Mouse (Mus musculus): ENCODE measurements around the gene Mrtfa.

The Mrtfa gene

DNA sequence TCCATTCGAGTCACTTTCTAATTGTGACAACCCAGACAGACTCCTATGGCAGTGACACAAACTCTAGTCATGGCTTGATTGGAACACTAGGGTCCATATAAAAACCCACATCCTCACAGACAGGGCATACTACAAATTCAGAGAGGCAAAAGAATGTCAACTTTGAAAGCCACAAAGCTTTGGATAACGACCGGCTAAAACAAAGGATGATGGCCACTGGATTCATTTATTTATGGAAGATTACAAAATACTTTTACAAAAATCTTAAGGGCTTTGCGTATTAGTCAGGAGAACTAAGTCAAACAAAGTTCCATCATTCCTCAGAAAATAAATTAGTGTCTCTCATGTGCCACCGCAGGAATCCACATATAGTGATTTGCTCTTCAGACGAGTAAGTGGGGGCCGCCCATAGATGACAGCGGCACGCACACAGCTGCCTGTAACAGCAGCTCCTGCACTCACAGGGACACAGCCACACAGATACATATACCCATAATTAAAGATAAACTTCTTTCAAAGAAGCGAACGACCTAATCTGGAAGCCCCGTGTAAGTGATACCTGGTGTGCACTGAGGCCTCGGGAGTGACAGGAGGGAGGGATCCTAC lies 88.2 kb downstream of the Mrtfa start:
- no peak for DNase-seq (ENCODE audit: low read depth, low spot score)

DNA sequence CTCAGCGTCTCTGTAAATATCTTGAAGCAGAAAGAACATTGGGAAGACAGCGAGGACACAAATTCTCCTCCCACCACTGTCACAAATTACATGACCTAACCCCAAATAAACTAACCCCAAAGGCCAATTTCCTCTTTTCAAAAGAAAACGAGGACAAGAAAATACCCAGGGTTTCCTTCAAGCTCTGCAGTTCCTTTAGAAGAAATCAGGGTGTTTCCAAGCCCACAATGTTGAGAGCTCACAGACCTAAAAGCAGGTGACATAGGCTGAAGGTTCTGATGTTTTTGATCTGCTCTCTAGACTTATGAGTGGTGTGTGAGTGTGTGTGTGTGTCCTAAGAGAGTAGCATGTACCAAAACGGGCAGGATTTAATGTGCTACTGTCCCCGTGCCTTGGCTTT lies 89.2 kb downstream of the Mrtfa start:
- no peak for DNase-seq (ENCODE audit: low read depth, low spot score)

DNA sequence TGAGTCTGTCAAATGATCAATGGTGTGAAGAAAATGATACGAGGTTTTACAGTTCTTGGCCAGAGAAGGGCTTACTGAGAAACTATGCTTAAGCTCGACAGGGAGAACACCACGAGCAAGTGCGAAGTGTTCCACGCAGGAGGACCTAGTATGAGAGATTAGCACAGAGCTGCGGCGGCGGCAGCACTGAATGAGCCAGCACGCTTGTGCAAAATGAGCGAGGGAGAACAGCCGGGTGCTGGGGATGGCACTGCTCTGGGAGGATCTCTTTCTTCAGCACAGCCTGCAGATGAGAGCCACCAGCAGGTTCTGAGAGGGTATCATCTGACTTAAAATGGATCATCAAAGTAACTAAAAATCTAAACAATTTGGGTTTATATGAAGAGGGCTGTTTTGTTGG lies 91.3 kb downstream of the Mrtfa start:
- DNase-seq (ENCODE audit: low read depth, low spot score), result no peak

DNA sequence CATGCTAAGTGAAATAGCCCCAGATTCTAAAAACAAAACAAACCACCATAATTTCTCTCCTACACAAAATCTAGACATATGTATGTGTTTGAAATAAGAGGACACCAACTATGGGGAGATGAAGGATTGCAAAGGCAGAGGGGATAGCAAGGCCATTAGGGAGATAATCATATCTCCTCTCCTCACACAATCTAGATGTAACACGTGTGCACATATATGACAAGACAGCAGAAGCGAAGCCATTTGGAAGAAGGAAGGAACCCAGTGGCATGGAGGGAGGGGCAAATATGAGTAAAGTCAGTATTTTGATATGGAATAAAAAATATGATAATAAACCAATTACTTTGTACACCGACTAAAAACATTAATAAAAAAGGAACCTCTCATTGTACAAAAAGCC lies 91.9 kb downstream of the Mrtfa start:
- no peak for DNase-seq (ENCODE audit: low read depth, low spot score)

DNA sequence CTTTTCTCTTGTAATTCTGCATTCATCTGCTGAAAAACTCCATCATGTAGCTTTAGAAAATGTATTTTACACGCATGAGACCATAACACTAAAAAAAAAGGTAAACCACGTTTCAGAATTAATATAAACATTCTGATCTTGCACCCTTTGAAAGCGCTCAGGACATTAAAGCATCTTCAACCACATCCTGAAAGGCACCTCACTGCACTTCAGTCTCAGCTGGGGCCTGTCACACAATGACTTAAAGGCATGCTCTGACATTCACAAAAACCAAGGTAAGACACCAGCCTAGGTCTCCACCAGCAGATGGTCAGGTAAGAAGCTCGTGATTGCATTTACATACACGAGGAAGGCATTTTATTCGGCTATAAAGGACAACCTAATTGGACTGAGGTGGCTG lies 92.7 kb downstream of the Mrtfa start:
- DNase-seq (ENCODE audit: low read depth, low spot score), result no peak

DNA sequence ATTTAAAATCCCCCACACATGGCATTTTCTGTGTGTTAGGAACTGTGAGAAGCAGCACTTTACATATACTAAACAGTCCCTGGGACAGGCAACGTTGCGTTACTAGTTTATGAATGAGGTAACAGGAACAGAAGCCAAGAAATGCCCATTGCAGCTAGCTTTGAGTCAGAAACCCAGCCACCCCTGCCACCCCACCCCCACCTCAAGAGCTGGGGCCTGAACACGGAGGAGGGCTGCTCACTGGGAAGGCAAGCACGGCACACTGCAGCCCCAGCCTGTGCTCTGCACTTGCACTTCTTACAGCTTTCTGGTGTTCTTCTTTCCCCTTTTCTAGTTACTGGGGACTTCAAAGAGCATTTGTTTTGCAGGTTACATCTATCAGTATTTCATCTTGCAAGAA lies 93.1 kb downstream of the Mrtfa start:
- DNase-seq (ENCODE audit: low read depth, low spot score), result no peak

DNA sequence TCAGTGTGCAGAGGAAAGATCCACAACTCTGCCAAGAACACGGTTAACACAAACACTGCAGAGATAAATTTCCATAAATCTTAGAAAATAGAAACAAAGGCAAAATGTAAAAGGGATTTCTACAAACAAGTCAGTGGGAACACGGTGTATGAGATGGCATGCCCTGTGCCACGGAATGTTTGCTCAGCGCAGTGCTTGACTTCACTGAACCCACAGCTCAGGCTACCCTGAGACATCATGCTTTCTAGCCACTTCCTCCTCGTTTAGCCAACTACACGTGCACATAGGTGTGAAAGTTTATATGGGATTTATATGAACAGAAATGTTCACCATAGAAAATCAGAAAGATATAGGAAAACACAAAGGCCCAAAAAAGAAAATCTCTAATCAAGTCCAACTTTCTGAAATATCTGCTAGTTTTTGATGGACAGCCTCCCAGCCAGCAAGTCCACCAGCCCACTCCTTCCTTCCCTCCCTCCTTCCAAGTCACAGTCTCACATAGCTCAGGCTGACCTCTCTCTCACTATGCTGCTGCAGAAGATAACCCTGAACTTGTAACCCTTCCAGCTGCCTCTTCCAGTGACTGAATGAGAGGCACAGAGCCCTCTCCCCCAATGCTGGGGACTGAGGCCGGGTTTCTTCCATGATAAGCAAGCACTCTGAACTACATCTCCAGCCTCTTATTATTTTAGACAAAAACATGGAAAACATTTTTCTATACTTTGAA lies 94.1 kb downstream of the Mrtfa start:
- no peak for DNase-seq (ENCODE audit: low read depth, low spot score)

DNA sequence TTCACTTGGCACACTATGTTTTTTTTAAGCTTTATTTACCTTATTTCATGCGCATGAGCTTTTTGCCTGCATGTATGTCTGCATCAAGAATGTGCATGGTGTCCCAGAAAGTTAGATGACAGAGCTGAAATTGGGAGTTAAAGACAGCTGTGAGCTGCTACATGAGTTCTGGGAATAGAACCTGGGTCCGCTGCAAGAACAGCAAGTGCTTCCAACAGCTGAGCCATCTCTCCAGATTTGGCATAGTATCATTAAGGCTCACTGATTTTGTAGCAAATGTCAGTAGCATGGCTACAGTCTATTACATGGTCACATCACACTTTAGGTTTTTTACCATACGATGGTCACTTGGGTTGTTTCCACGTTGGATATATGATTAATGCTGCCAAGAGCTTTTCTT lies 97.5 kb downstream of the Mrtfa start:
- DNase-seq (ENCODE audit: low read depth, low spot score), result no peak

DNA sequence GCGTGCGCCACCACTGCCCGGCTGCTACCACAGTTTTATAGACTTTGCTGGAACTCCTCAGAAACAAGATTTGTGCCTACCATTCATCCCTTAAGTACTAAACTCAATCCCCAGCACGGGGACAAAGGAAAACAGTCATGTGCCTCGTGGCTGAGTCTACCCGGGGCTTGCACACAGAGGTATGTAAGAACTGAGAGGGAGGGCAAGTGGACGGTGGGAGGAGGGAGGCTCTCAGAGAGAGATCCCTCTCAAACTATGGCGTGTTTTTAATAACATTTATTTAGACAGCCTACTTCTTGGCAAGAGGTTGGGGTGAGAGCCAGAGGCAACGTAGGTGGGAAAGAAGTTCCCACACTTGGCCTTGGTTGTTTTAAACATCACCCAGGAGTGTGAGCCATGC lies 98.8 kb downstream of the Mrtfa start:
- no peak for DNase-seq (ENCODE audit: low read depth, low spot score)

DNA sequence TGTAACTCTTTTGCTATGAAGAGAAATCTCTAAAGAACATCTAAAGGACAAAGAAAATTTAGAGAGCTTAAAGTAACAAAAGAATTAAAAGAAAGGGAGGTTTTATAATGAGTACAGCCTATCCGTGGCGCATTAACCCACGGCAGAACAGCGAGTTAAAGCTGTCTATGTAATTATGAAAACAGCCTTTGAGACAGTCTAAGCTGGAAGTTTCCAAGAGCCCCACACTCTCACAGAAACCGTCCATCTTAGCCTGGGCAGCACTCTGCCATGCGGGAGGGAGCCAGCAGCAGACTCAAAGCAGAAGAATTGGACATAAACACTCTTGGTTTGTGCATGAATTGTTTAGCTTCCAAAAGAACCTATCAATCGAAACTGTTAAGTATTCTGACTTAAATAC lies 103.0 kb downstream of the Mrtfa start:
- no peak for DNase-seq (ENCODE audit: low read depth, low spot score)

DNA sequence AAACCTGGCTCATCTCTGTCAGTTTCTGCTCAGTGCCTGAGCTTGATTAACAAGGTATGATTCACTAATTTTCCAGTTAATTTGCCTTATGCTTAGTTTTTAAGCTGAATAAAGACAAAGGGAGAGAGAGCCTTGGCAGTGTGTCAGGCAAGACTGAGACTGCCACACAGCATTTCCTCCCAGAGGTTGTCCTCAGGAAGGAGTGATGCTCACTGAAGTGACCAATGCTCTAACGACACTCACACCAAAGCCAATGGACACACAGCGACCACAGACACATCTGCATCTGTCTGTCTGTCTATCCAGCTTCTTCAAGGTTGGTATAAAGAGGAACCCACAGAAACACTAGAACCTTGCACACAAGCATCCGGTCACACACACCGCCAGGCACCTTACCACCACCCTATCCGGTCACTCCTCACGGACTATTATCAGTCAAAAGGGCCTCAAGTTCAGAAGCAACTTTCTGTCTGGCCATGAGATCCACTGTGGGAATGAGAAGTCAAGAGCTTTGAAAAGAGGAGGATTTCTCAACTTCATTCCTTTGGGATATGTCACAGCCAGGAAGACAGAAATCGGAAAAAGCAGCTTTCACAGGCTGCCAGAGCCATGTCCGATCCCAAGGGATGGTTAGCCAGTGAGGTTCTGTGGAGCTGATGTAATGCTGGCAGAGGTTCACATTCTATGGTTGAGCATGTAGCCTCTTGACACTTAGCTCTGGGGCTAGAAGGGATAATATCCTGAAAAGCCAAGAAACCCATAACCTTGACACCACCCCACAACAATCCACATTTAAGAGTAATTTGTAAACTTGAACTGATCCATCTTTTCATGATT lies 103.7 kb downstream of the Mrtfa start:
- no peak for DNase-seq (ENCODE audit: low read depth, low spot score)

DNA sequence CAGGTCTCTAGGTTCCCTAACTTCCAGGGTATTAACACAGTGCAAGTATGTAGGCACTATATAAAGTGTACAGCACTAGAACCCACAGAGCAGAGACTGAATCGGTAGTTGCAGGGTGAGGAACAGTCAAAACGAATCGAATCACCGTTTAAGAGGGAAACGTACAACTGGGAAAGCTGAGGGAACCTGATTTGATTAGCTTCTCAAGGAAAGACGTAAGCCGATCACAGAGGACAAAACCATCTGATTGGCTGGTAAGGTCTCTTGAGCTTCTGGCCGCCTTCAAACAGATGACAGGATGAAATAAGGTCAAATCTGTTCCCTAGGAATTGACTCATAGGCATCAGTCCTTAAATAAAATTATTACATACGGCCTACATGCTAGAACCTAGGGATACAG lies 106.7 kb downstream of the Mrtfa start:
- no peak for DNase-seq (ENCODE audit: low read depth, low spot score)

DNA sequence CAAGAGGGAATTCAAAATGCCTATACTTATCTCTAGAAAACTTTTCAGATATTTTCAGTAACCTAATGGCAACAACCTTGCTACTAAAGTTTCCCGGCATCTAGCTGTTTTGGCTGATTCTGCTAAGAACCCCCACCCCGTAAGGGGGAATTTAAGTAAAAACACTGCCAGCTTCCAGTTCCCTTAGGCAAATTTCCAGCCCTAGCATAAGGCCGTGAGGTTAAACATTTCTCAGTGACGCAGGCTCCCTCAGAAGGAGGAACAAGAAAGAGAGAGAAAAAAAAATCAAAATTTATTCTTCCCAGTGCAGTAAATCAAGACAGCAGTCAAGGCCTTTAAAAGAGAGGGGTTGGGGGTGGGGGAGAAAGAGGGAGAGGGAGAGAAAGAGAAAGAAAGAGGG lies 107.3 kb downstream of the Mrtfa start:
- DNase-seq (ENCODE audit: low read depth, low spot score), result no peak

DNA sequence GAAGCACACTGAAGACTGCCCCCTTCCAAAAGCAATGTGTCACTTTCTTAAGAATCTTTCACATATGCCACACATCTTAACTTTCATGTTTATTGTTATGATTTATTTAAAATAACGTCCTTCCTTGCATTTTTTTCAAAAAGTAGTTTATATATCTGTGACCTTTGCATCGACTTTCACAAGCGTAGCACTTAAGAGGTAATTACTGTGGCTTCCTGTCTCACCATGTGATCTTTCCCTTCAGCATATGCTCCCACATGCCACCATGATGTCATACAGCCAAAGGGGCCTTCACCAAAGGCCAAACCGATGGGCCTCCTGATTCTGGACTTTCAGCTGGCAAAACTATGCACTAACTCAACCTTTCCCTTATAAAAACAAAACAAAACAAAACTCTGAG lies 109.3 kb downstream of the Mrtfa start:
- DNase-seq (ENCODE audit: low read depth, low spot score), result no peak

DNA sequence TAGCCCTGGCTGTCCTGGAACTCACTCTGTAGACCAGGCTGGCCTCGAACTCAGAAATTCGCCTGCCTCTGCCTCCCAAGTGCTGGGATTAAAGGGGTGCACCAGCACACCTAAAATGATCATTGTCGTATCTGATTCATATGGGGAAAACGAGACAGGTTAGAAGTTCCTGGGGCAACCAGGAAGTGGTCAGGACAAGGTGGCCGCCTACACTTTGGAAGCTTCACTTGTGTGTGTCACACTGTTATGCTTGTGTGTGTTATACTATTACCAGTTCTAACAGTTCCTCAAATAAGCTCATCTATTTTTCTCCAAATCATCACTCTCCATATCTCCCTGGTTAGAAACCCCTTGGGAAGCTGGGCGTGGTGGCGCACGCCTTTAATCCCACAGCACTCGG lies 110.2 kb downstream of the Mrtfa start:
- no peak for DNase-seq (ENCODE audit: low read depth, low spot score)

DNA sequence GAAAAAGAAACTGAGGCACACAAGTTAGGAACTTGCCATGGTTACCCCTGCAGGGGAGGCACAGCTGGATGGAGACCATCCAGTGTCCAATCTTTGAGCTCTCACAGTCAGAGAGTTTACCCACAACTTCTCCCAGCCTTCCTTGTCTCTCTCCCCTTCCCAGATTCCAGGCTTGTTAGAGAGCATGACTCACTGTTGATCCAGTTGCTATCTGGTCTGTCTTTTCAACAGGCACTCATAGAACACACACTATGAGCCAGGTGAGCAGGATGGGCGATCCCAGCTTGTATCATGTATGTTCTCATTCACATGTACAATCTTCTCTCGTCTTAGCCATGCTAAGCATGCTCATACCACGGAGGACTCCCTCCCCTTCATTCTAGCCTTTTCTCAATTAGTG lies 111.3 kb downstream of the Mrtfa start:
- no peak for DNase-seq (ENCODE audit: low read depth, low spot score)

DNA sequence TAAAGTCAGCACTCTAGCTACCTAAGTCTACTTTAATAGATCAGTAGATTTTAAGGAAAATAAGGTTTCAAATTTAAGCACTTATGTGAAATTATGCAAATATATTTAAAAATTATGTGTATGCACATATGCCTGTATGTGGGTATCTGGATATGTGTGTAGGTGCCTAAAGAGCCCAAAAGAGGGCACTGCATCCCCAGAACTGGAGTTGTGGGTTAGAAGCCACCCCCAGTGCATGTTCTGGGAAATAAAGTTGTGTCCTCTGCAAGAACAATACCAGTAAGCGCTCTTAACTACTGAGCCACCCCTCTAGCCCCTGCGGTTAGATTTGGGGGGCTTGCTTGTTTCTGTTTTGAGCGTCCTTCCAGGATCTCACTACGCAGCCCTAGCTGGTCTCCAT lies 113.0 kb downstream of the Mrtfa start:
- DNase-seq (ENCODE audit: low read depth, low spot score), result no peak

DNA sequence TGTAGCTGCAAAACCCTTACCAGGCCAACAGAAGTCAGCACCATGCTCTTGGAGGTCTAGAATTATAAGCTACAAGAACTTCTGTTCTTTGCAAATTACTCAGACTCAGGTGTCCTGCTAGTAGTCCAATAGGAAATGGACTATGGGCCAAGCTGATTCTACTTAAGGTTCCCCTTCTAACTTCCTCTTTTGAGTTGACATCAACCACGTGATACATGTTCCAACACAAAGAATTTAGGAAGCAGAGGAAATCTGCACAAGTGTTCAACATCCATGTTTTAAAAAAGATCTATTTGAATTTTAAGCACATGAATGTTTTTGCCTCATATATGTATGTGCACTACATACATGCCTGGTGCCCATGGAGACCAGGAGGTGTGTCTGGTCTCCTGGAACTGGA lies 116.0 kb downstream of the Mrtfa start:
- DNase-seq (ENCODE audit: low read depth, low spot score), result no peak

DNA sequence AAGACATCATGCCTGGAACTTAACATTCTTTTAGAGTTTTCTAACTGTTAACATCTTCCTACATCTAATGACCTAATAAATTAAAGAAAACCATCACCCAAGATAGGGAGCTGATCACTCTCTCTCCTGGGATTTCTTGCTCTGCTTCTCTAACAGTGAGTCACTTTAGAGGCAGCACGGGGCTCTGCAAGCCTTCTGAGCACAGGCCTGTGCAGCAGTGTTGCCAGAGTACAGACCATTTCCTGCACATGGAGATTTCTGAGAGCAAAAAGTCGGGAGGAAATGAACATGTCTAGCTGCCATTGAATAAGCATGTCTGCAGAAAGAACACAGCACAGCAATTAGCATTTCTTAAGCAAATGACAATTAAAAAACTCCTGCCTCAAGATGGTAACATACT lies 116.8 kb downstream of the Mrtfa start:
- DNase-seq (ENCODE audit: low read depth, low spot score), result no peak

DNA sequence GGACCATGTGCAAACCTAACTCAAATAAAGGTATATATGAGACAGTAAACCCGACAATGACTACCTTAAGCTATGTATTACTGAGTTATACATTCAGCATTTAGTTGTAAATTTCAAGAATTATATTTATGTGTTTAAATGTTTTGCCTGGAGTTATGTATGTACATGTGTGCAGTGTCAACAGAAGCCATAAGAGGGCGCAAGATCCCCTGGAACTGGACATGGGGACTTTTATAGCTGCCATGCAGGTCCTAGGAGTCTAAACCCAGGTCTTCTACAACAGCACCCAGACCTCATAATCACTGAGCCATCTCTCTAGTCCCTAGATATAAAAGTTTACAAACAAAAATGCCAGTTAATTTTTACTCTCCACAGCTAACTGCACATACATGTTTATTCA lies 117.8 kb downstream of the Mrtfa start:
- no peak for DNase-seq (ENCODE audit: low read depth, low spot score)

DNA sequence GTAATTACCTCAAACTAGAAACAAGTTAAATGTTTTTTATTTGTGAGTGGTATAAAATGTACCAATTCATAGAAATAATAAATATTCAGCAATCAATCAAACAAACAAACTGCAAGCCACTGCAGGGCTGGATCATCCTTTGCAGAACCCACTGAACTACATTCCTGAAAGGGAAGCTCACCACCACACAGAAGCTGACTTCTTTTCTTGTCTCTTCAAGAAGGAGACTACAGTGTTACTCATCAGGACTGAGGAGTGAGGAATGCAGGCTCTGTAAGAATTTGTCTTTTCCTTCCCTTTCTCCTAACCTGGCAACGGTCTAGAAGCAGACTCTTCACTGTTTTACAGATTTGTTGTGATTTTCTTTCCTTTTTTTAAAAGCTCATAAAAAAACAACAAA lies 120.1 kb downstream of the Mrtfa start:
- no peak for DNase-seq (ENCODE audit: low read depth, low spot score)

DNA sequence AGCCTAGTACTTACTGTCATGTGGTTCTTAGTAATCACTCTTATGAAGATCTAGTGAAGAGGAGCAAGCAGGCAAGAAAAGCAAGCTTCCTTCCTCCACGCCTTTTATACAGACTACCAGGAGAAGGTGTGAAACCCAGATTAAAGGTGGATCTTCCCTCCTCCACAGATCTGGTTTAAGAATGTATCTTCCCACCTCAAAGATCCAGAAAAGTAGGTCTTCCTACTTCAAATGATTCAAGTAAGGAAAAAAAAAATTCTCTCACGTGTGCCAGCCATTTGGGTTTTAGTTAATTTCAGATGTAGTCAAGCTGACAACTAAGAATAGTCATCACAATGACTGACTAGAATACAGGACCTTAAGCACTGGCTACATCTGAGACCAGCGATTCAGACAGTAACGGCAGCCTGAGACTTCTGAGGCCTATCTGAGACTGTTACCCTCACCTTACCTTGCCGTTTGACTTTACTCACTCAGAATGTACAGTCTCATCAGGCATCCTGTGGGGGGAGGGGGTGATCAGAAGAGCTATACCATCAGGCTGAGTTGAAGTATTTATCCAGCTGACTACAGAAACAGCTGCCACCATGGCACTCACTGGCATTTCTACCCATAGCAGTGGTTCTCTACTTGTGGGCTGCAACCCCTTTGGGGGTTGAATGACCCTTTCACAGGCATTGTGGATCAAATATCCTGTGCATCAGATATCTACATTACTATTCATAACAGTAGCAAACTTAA lies 121.7 kb downstream of the Mrtfa start:
- DNase-seq (ENCODE audit: low read depth, low spot score), result no peak
